Mouse (Mus musculus) limb, embryonic 14.5 days (tissue): Measurements from ENCODE around the gene Skiv2l. TPM values are rescaled to one million over a fixed set of nuclear protein-coding genes. Genes with fewer than 3 reads are reported as not detected.

ENCODE experiments used
- ATAC-seq: fragments of 200-750 bp; cut with Nextera tagmentation; 2 replicates; pipeline ENCODE4 v1.8.0; 2017; ENCODE audit warnings: low read depth, moderate number of reproducible peaks, moderate TSS enrichment; ENCODE audit not compliant: low FRiP score
- DNase-seq: peaks from one replicate; pipeline ENCODE4 v3.0.0-alpha.2; 2015; ENCODE audit warnings: low spot score
- H3K27ac ChIP-seq: fragments of 300-500 bp; sonication (generic); replicated peaks from 2 replicates; pipeline ENCODE4 v1.5.1; 2014; ENCODE audit warnings: low read depth, mild to moderate bottlenecking, low read length, moderate library complexity, mixed read lengths
- H3K27me3 ChIP-seq: fragments of 300-500 bp; sonication (generic); 2 replicates; pipeline ENCODE4 v1.6.1; 2014; ENCODE audit warnings: low read length, mixed read lengths; ENCODE audit not compliant: control insufficient read depth, insufficient read depth
- H3K36me3 ChIP-seq: fragments of 300-500 bp; sonication (generic); 2 replicates; pipeline ENCODE4 v1.6.1; 2014; ENCODE audit warnings: mild to moderate bottlenecking, low read length, moderate library complexity, mixed read lengths; ENCODE audit not compliant: control insufficient read depth, insufficient read depth
- H3K4me1 ChIP-seq: fragments of 300-500 bp; sonication (generic); 2 replicates; pipeline ENCODE4 v1.6.1; 2014; ENCODE audit warnings: antibody characterized with exemption, low read length, mixed read lengths; ENCODE audit not compliant: control insufficient read depth, insufficient read depth
- H3K4me2 ChIP-seq: fragments of 300-500 bp; sonication (generic); replicated peaks from 2 replicates; pipeline ENCODE4 v1.6.1; 2014; ENCODE audit warnings: low read depth, mild to moderate bottlenecking, low read length, moderate library complexity; ENCODE audit not compliant: severe bottlenecking
- H3K4me3 ChIP-seq: fragments of 300-500 bp; sonication (generic); replicated peaks from 2 replicates; pipeline ENCODE4 v1.5.1; 2014; ENCODE audit warnings: low read length
- H3K9ac ChIP-seq: fragments of 300-500 bp; sonication (generic); 2 replicates; pipeline ENCODE4 v1.6.1; 2014; ENCODE audit warnings: mild to moderate bottlenecking, low read depth, low read length, moderate library complexity; ENCODE audit not compliant: severe bottlenecking
- H3K9me3 ChIP-seq: fragments of 300-500 bp; sonication (generic); 2 replicates; pipeline ENCODE4 v1.6.1; 2016; ENCODE audit warnings: low read length; ENCODE audit not compliant: control insufficient read depth
- POLR2A ChIP-seq: fragments of 200-500 bp; IDR thresholded peaks from 2 replicates; pipeline ENCODE4 v1.8.0; 2012; ENCODE audit warnings: inconsistent platforms, mild to moderate bottlenecking, moderate library complexity, borderline replicate concordance; ENCODE audit not compliant: insufficient read depth, insufficient read length; ENCODE audit errors: extremely low read depth
- WGBS: fragments of 180-500 bp; shearing (Covaris S2); extraction: QIAGEN DNeasy Blood & Tissue Kit; methylation state at CpG from one replicate; pipeline ENCODE4 v1.1.7; 2014; 5-methylcytosine and 5-hydroxymethylcytosine counted together
- polyA plus RNA-seq, 2 experiments: library from polyadenylated mRNA; depleted of rRNA in 1 of 2; stranded (reverse) in 1 of 2; unstranded in 1 of 2; fragments of >200 nt; fragmentation: Nextera tagmentation in 1 of 2; extraction: Ambion mirVana in 1 of 2; gene quantifications; 2 replicates each; pipeline versions ENCODE4 v1.2.1 to v1.2.3; 2012 to 2014

The Skiv2l gene
- polyA plus RNA-seq, 2 experiments: 43.5 to 75.8 TPM

DNA sequence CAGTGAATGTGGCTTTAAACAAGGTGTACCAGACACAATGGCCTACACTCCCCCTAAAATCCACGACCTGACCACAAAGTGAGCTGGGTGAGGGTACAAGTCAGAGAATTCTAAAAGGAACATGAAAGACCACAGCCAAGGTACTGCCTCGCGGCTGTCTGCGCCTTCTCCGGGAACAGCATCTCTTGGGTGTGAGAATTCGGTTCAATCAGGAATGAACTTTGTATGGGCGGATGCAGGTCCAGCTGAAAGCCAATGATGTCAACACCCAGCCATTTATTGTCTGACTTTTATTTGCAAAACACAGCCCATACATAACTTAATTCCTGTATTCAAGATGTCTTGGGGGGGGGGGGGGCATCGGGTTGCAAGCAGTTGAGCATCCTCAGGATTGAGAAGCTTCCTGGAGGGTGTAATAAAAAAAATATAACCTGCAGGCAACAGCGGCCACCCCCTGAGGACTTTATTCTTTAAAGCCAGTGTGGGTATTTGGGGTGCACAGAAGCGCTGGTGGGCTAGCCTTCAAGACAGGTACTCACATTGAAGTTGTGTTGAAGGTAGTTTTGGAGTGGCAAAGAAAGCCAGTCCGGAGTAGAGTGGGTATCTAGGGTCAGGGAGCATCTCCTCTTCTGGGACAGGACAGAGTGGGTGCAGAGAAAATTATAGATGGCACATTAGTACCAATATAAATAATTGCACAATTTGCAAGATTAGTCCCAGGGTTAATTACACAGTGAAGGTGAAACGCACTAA is 43.2 kb upstream of the Skiv2l start:
- Histone ChIP-seq H3K9me3 (no peaks in the 10 kb centered on the region), H3K27ac (peak overlapping the region; percentile 61), H3K4me3 (peak overlapping the region; percentile 78), H3K4me1 (peaks cover 26% of the 10 kb centered on the region), H3K4me2 (peak overlapping the region; percentile 87), H3K36me3 (peaks cover 8% of the 10 kb centered on the region), H3K27me3 (no peaks in the 10 kb centered on the region), H3K9ac (0 out of 2 replicates have a peak overlapping the region, but pooled peaks have one; percentile 86)
- 72% methylated on average over 12 of the region's 12 CpGs for WGBS
- TF ChIP-seq POLR2A: no peak
- DNase-seq: no peak
- ATAC-seq: no peak

DNA sequence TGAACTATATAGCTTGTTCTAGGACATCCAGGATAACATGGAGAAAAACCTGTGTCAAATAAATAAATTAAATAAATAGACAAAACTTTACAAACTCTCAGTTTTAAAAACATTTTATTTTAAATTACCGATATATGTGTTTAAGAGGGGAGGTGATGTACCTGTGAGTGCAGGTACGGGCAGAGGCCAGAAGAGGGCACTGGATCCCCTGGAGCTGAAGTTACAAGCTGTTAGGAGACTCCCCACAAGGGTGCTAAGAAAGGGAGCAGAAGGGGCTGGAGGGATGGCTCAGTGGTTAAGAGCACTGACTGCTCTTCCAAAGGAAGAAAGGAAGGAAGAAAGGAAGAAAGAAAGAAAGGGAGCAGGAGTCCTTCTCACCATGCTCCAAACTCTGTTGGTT is 41.4 kb upstream of the Skiv2l start:
- Histone ChIP-seq H3K36me3 (peaks cover 5% of the 10 kb centered on the region), H3K27me3 (no peaks in the 10 kb centered on the region), H3K27ac (no peak overlapping the region), H3K9ac (no peak overlapping the region), H3K9me3 (no peaks in the 10 kb centered on the region), H3K4me3 (no peak overlapping the region), H3K4me2 (no peak overlapping the region), H3K4me1 (peaks cover 17% of the 10 kb centered on the region)
- no peak for DNase-seq
- ATAC-seq: no peak
- no peak for TF ChIP-seq POLR2A
- 91% methylated on average over 2 of the region's 2 CpGs for WGBS

DNA sequence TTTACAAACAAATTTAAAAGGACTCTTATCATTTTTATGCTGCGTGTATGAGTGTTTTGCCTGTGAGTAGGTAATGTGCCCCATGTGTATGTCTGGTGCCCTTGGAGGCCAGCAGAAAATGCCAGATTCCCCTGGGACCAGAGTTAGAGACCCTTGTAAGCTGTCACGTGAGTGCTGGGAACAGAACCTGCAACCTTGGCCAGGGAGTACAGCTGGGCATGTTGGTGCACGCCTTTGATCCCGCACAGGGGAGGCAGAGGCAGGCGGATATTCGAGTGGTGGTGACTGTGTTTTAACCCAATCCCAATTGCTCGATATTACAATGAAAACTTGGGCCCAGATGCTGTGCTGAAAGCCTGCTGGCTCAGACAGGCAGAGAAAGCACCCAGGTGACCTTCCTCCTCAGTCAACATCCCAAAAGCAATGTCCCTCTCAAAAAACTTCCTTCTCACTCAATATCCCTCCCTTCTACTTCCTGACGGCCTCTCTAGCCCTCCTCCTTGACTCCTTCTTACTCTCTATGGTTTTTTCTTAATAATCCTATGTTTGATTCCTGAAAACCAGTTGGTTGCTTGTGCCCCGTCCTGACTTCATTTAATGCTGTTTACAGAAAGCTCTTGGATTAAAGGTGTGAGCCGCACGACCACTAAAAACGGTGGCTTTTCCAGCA is 40.2 kb upstream of the Skiv2l start:
- Histone ChIP-seq H3K4me2 (no peak overlapping the region), H3K27ac (no peak overlapping the region), H3K4me3 (no peak overlapping the region), H3K9ac (no peak overlapping the region), H3K27me3 (no peaks in the 10 kb centered on the region), H3K36me3 (no peaks in the 10 kb centered on the region), H3K9me3 (no peaks in the 10 kb centered on the region), H3K4me1 (peaks cover 5% of the 10 kb centered on the region)
- ATAC-seq: no peak
- DNase-seq: no peak
- no peak for TF ChIP-seq POLR2A
- 82% methylated on average over 12 of the region's 12 CpGs for WGBS

DNA sequence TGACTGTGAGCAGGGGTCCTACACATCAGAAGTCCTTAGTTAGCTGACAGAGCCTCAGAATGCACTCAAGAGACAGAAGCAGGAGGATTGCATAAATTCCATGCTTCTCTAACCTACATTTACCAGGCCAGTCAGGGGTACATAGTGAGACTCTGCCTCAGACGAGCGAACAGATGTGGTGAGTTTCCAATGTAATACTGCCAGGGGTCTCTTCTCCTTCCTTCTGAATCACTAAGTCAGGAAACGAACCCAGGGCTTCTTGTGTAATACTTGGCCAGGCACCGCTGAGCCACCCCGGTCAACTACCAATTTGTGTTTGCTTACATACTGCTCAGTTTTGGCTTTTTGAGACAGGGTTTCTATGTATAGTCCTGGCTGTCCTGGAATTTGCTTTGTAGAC is 37.9 kb upstream of the Skiv2l start:
- H3K4me1 ChIP-seq: peaks cover 6% of the 10 kb centered on the region; the same call in 1 of the 2 replicates
- 78% methylated on average over 5 of the region's 5 CpGs for WGBS
- no peak overlapping the region for H3K4me2 ChIP-seq
- ATAC-seq (no peak), DNase-seq (no peak)
- H3K27ac ChIP-seq: no peak overlapping the region
- no peaks in the 10 kb centered on the region for H3K27me3 ChIP-seq
- no peak overlapping the region for H3K9ac ChIP-seq
- no peak for TF ChIP-seq POLR2A
- H3K4me3 ChIP-seq: no peak overlapping the region
- H3K36me3 ChIP-seq: no peaks in the 10 kb centered on the region
- no peaks in the 10 kb centered on the region for H3K9me3 ChIP-seq

DNA sequence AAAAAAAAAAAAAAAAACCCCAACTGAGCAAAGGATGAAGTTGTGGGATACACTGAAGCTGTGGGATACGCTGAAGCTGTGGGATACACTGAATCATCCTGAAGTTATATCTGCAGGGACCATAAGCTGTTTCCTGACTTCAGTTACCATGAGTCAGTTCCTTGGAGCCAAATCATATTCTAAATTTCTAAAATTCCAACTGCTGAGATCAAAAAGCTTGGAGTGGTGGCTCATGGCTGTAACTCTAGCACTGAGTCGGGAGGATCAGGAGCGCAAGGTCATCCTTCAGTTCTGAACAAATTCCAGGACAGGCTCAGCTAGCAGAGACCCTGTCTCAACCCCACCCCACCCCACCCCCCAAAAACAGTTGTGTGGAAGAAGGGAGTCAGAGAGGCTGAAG is 35.6 kb upstream of the Skiv2l start:
- WGBS: 78% methylated on average over 3 of the region's 3 CpGs
- Histone ChIP-seq H3K36me3 (no peaks in the 10 kb centered on the region), H3K4me1 (peaks cover 6% of the 10 kb centered on the region; the same call in 1 of the 2 replicates), H3K9me3 (no peaks in the 10 kb centered on the region), H3K27me3 (no peaks in the 10 kb centered on the region), H3K4me3 (no peak overlapping the region), H3K4me2 (no peak overlapping the region), H3K9ac (no peak overlapping the region), H3K27ac (no peak overlapping the region)
- no peak for ATAC-seq
- no peak for TF ChIP-seq POLR2A
- DNase-seq: no peak
